Mouse (Mus musculus): ENCODE measurements around the gene Ttyh3. TPM values are rescaled to one million over a fixed set of nuclear protein-coding genes. Genes with fewer than 3 reads are reported as not detected.
"Not testable (repeated sequence)": the region's sequence is repeated elsewhere in the genome, so short reads cannot be mapped to it uniquely, and the experiment has no call there.

Ttyh3 gene
- polyA plus RNA-seq, 1 experiment from 2014 or later = 95.0 TPM

DNA sequence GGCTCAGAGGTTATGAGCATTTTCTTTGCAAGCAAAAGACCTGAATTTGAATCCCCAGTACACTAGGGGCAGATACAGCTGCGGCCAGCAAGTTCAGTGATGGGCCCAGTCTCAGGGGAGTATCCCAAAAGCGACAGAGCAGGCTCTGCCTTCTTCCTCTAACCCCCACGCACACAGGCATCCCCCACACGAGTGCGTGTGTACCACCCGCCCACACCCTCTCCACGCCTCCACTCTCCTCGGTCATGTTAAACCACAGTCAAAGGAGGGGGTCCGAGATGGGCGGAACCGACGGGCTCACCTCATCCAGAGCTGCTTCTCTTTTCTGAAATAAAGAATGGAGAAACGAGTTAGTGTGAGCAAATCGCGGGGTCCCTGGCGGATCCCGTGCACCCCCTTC, 25.2 kb upstream of the Ttyh3 start:
- DNase-seq (ENCODE audit: low read depth, low spot score) (no peak), ATAC-seq (no peak)
- CTCF ChIA-PET = interaction anchor here (1.4 kb wide), 1 partner anchor 10 kb away, joined by 4 read pairs; no protein-coding TSS in a partner anchor
- no peak for TF ChIP-seq CTCF (IDR thresholded peaks at IDR 0.05)
- no peaks in the 10 kb centered on the region for H3K27me3 ChIP-seq
- POLR2A ChIA-PET = no interaction called here
- in situ Hi-C loops (cut with MboI; ENCODE audit: low pct_unique_long_range_greater_than_20kb) = no loop called here

DNA sequence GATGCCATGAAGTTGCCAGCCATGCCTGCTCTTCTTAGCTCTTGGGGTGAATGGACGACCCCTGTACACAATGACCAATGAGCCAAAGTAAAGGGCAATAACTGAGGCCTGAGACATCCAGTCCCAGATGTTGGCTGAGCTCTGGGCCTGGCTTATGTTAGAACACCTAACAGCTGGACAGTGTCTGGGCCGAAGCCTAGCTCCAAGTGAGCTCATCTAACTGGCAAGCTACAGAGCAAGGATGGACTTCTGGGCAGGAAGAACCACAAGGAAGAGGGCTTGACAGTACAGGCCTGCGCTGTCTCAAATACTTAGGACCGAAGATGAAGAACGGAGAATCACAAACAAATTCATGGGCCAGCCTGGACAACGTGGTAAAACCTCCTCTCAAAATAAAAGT, 23.8 kb upstream of the Ttyh3 start:
- POLR2A ChIA-PET = interaction anchor here (0.8 kb wide), 1 partner anchor 171 kb away, joined by 3 read pairs; no protein-coding TSS in a partner anchor
- DNase-seq (ENCODE audit: low read depth, low spot score); ATAC-seq; in situ Hi-C loops (cut with MboI; ENCODE audit: low pct_unique_long_range_greater_than_20kb); H3K27me3 ChIP-seq; CTCF ChIA-PET: not testable (repeated sequence)

- POLR2A ChIA-PET = interaction anchor here (0.8 kb wide), 1 partner anchor 170 kb away, joined by 3 read pairs; no protein-coding TSS in a partner anchor
- DNase-seq (ENCODE audit: low read depth, low spot score) (no peak), ATAC-seq (no peak)
- no peaks in the 10 kb centered on the region for H3K27me3 ChIP-seq
- TF ChIP-seq CTCF (IDR thresholded peaks at IDR 0.05) = no peak
- CTCF ChIA-PET = no interaction called here
- in situ Hi-C loops (cut with MboI; ENCODE audit: low pct_unique_long_range_greater_than_20kb) = no loop called here
Observed at GRCm38 (mm10) chr5:140672115-140672514, 23.3 kb upstream of the Ttyh3 start.

DNA sequence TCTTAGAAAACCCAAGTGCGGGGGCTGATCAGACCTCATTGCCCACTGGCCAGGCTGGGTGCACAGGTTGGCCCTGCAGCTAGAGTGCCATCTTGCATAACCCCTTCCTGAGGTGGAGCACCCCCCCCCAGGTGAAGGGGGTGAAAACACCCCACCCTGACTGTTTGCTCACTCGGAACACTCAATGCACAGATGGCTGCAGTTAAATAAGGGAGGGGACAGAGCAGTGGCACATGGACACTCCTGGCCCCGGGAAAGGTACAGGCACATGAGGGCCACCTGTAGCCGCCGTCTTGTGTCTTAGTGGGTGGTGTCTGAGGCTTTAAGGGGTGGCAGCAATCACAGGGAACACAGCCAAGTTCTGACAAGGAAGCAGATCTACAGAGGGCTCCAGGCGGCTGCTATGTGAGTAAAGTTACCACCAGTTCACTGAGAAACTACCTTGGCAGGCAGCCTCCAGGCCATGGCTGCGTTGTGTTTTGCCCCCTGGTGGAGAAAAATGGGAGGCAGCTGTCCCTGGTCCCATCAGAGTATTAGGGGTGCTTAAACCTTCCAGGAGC, 14.9 kb upstream of the Ttyh3 start:
- no peak for TF ChIP-seq CTCF (IDR thresholded peaks at IDR 0.05)
- H3K27me3 ChIP-seq = no peaks in the 10 kb centered on the region
- in situ Hi-C loops (cut with MboI; ENCODE audit: low pct_unique_long_range_greater_than_20kb) = no loop called here
- ATAC-seq (peak; percentile 33), DNase-seq (ENCODE audit: low read depth, low spot score) (no peak)
- ChIA-PET CTCF (interaction anchor here (0.7 to 1.5 kb wide), 5 partner anchors 11 to 124 kb away, joined by 3 to 4 read pairs (median 3); partner anchors contain the start of gene Ttyh3), POLR2A (interaction anchor here (0.9 to 1.4 kb wide), 2 partner anchors 16 to 17 kb away, joined by 3 to 4 read pairs; partner anchors contain the start of gene Ttyh3)

DNA sequence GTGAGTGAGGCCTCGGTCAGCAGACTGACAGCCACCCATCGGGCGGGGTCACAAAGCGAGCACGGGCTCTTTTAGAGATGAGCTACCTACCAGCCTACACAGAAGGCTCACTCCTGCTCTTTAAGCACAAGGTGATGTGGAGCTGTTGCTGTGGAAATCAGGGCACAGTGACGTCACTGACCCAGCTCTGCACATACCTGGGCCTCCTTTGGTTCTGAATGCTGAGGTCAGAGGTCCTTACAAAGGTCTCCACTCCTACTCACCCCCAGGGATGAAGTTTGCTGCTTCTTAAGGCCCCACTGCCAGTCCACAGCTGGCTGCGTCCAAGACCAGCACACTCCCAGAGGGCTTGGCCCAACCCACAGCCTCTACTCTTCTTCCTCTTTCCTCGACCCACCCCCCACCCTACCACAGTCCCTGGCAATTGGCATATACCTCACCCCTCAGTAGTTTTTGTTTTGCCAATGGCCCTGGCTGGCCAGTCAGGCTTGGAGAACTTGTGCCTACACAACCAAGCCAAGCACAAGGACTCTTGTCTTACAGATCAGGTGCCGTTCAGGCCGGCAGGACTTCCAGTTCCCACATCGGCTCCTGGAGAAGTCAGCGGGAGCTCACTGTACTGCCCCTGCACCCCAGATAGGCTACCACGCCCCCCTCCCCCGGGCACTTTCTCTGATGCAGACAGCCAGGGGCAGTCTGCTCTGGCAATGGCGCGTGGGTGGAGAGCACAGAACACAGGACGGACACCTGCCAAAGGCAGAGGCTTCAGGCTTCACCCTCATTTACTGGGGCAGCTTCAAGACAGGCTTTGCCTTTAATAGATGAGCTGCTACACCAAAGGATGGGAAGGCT, 14.1 kb upstream of the Ttyh3 start:
- TF ChIP-seq CTCF (IDR thresholded peaks at IDR 0.05) = no peak
- POLR2A ChIA-PET = interaction anchor here (0.5 to 1.4 kb wide), 2 partner anchors 15 to 18 kb away, joined by 4 read pairs; partner anchors contain the start of gene Ttyh3
- H3K27me3 ChIP-seq = no peaks in the 10 kb centered on the region
- CTCF ChIA-PET = interaction anchor here (0.7 to 1.5 kb wide), 4 partner anchors 12 to 123 kb away, joined by 3 to 4 read pairs (median 3); partner anchors contain the start of gene Ttyh3
- in situ Hi-C loops (cut with MboI; ENCODE audit: low pct_unique_long_range_greater_than_20kb) = no loop called here
- ATAC-seq (no peak), DNase-seq (ENCODE audit: low read depth, low spot score) (no peak)

DNA sequence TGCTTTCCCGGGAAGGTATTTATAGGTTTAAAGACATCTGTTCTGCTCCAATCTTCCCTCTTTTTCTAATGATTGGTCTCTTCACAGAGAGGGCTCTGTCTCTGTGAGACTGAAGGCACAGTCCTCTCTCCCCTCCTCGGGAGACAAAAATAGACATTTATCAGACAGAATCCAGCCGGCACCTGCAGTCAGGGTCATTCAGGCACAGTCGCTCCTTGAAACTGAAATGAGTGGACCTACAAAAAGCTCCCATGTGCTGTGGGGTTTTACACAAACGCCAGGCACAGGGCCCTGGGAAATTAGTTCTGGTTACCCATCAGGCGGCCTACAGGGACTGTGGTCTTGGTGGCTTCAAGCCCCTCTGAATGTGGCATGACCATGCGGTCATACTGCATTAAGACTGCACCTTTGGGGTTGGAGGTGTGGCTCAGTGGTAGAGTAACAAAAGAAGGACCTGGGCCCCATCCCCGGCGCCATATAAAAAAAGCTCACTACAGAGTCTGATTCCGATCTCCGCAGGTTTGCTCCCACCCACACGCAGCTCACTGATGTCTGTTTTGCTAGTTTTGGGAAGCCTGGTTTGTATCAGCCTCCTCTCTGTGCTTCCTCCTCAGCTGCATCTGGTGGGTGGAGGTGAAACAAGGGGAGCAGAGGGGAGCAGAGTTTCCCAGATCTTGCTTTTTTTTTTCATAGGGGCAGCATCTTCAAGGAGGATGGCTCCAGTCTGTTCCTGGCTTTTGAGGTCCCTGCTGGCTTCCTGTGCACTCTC, 13.2 kb upstream of the Ttyh3 start:
- DNase-seq (ENCODE audit: low read depth, low spot score) = no peak
- H3K27me3 ChIP-seq = no peaks in the 10 kb centered on the region
- ATAC-seq = no peak
- POLR2A ChIA-PET = interaction anchor here (0.5 to 1.0 kb wide), 3 partner anchors 13 to 19 kb away, joined by 4 to 5 read pairs (median 4); partner anchors contain the start of gene Ttyh3
- TF ChIP-seq CTCF (IDR thresholded peaks at IDR 0.05) = no peak
- in situ Hi-C loops (cut with MboI; ENCODE audit: low pct_unique_long_range_greater_than_20kb) = no loop called here
- CTCF ChIA-PET = no interaction called here

DNA sequence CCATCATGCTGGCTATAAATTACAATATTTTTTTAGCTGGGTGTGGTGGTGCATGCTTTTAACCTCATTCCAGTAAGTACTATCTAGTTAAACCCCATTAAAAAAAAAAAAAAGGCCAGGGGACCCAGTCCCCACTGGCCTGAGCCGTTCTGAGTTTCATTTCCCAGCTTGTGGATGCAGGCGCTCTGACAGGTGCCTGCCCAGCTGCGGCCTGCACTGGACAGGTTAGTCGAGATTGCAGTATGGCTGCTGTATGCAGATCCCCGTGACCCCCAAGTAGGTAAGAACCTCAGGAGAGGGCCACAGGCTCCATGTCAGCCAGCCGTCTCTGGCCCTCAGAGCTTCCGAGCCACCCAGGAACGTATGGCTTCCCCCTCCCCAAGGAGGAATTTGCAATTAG, 12.6 kb upstream of the Ttyh3 start:
- POLR2A ChIA-PET = interaction anchor here (0.6 to 1.0 kb wide), 2 partner anchors 12 to 120 kb away, joined by 3 to 4 read pairs; partner anchors contain the start of gene Ttyh3
- no peak for DNase-seq (ENCODE audit: low read depth, low spot score)
- TF ChIP-seq CTCF (IDR thresholded peaks at IDR 0.05) = no peak
- no peak for ATAC-seq
- no peaks in the 10 kb centered on the region for H3K27me3 ChIP-seq
- in situ Hi-C loops (cut with MboI; ENCODE audit: low pct_unique_long_range_greater_than_20kb) = no loop called here
- CTCF ChIA-PET = no interaction called here

GRCm38 (mm10) chr5:140660398-140660797, 11.6 kb upstream of the Ttyh3 start:
- POLR2A ChIA-PET = interaction anchor here (0.6 to 0.8 kb wide), 2 partner anchors 10 to 23 kb away, joined by 3 to 4 read pairs; no protein-coding TSS in a partner anchor
- no peak for TF ChIP-seq CTCF (IDR thresholded peaks at IDR 0.05)

DNA sequence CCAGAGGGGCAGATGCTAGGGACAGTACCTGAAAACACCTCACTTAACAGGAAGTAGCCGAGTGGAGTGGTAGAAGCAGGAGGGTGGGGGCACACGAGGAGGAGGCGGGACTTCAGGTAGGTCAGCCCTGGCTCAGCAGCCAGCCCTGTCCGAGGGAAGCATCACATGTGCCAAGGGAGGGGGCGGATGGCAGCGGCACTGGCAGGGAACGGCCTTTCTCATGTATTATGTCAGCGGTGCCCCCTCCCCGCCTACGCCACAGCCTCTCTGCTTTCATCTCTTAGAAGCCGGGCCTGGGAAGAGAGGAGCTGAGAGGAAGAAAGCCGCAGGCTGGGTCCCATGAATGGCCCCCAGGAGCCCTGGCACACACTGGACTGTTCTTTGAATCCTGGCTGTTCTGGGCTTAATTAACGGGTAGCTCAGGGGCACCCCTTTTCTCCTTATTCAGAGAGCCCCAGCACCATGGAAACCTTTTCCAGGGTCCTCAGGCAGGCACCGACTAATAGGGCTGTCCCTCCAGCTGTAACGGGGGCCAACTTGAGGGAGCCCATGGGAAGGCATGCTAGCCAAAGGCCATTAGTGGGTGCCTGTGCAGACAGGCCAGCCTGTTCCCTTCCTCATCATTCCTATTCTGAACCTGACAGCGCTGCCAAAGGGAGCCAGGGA, 10.9 kb upstream of the Ttyh3 start:
- in situ Hi-C loops (cut with MboI; ENCODE audit: low pct_unique_long_range_greater_than_20kb) = no loop called here
- ATAC-seq (no peak), DNase-seq (ENCODE audit: low read depth, low spot score) (no peak)
- CTCF ChIA-PET = interaction anchor here (1.4 kb wide), 1 partner anchor 9 kb away, joined by 3 read pairs; no protein-coding TSS in a partner anchor
- POLR2A ChIA-PET = interaction anchor here (0.6 to 0.8 kb wide), 2 partner anchors 11 to 22 kb away, joined by 3 to 4 read pairs; no protein-coding TSS in a partner anchor
- no peak for TF ChIP-seq CTCF (IDR thresholded peaks at IDR 0.05)
- H3K27me3 ChIP-seq = no peaks in the 10 kb centered on the region

More at GRCm38 (mm10) chr5:140660398-140660797, 11.6 kb upstream of the Ttyh3 start:
- no peak for ATAC-seq
- CTCF ChIA-PET = interaction anchor here (1.4 kb wide), 1 partner anchor 9 kb away, joined by 3 read pairs; no protein-coding TSS in a partner anchor
- in situ Hi-C loops (cut with MboI; ENCODE audit: low pct_unique_long_range_greater_than_20kb) = no loop called here
- no peak for DNase-seq (ENCODE audit: low read depth, low spot score)
- H3K27me3 ChIP-seq = no peaks in the 10 kb centered on the region
